Mouse (Mus musculus) midbrain, embryonic 13.5 days (tissue): Measurements from ENCODE around the gene Ctcf. TPM values are rescaled to one million over a fixed set of nuclear protein-coding genes. Genes with fewer than 3 reads are reported as not detected.

Experiments
- ATAC-seq: fragments of 200-750 bp; cut with Nextera tagmentation; 2 replicates; pipeline ENCODE4 v1.8.0; 2017; ENCODE audit warnings: mild to moderate bottlenecking, moderate TSS enrichment, moderate library complexity
- H3K27ac ChIP-seq: fragments of 300-500 bp; sonication (generic); 2 replicates; pipeline ENCODE4 v1.5.1; 2015; ENCODE audit warnings: inconsistent platforms, mild to moderate bottlenecking, moderate library complexity
- H3K27me3 ChIP-seq: fragments of 300-500 bp; sonication (generic); 2 replicates; pipeline ENCODE4 v1.6.1; 2015; ENCODE audit warnings: mild to moderate bottlenecking, inconsistent platforms
- H3K36me3 ChIP-seq: fragments of 300-500 bp; sonication (generic); 2 replicates; pipeline ENCODE4 v1.6.1; 2015; ENCODE audit warnings: mild to moderate bottlenecking, inconsistent platforms
- H3K4me1 ChIP-seq: fragments of 300-500 bp; sonication (generic); replicated peaks from 2 replicates; pipeline ENCODE4 v1.6.1; 2015; ENCODE audit warnings: inconsistent platforms
- H3K4me2 ChIP-seq: fragments of 300-500 bp; sonication (generic); replicated peaks from 2 replicates; pipeline ENCODE4 v1.6.1; 2015; ENCODE audit warnings: moderate library complexity, mild to moderate bottlenecking, inconsistent platforms
- H3K4me3 ChIP-seq: fragments of 300-500 bp; sonication (generic); replicated peaks from 2 replicates; pipeline ENCODE4 v1.5.1; 2015; ENCODE audit warnings: mild to moderate bottlenecking, inconsistent platforms
- H3K9ac ChIP-seq: fragments of 300-500 bp; sonication (generic); replicated peaks from 2 replicates; pipeline ENCODE4 v1.6.1; 2015; ENCODE audit warnings: mild to moderate bottlenecking, inconsistent platforms
- H3K9me3 ChIP-seq: fragments of 300-500 bp; sonication (generic); 2 replicates; pipeline ENCODE4 v1.6.1; 2016; ENCODE audit warnings: mild to moderate bottlenecking, inconsistent platforms
- WGBS: fragments of 180-500 bp; shearing (Covaris S2); methylation state at CpG from one replicate; pipeline ENCODE4 v1.1.7; 2015; 5-methylcytosine and 5-hydroxymethylcytosine counted together
- polyA plus RNA-seq: library from polyadenylated mRNA; unstranded; fragments of >200 nt; fragmentation: Nextera tagmentation; extraction: Ambion mirVana; gene quantifications from 2 replicates; pipeline ENCODE4 v1.2.1, GENCODE M21; 2015

The Ctcf gene
- polyA plus RNA-seq, 1 experiment from 2014 or later, result 136 TPM

DNA sequence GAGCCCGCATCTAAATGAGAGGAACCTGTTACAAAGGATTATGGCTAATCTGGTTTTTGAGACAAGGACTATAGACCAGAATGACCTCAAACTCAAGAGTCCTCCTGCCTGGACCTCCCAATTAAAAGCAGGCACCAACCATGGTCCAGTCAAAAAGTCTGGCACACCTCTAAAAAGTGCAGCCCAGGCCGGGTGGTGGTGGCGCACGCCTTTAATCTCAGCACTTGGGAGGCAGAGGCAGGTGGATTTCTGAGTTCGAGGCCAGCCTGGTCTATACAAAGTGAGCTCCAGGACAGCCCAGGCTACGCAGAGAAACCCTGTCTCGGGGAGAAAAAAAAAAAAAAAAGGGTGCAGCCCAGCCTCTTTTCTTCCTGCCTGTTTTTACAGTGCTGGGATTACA lies 49.0 kb downstream of the Ctcf start:
- WGBS, result 80% methylated on average over 7 of the region's 7 CpGs
- ATAC-seq, result no peak
- Histone ChIP-seq H3K27ac (no peak overlapping the region), H3K27me3 (no peaks in the 10 kb centered on the region), H3K4me2 (no peak overlapping the region), H3K36me3 (peaks cover 41% of the 10 kb centered on the region), H3K4me3 (no peak overlapping the region), H3K4me1 (0 out of 2 replicates have a peak, but pooled peaks cover 7% of the 10 kb centered on the region), H3K9me3 (no peaks in the 10 kb centered on the region), H3K9ac (no peak overlapping the region)

DNA sequence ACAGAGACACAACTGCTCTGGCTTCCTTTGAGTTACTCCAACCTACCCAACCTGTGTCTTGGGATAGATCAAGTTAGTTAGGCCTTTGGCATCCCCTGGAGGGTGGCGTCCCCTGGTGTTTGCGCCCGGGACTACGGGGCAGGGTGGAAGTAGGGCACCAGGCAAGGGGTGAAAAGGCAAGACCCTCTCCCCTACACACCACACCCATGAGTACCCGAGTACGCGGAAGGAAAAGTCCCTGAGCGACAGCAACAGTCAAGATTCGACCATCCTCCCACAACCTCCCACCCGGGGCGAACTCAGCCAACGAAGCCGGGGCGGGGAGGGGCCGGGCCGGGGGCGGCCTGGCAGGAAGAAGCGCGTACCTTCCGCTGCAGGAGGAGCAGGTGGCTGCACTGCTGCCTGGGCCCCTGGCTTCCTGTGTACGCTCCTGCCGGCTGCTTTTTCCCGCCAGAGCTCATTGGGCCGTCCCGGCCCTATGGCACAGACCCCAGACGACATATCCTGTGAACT lies 49.5 kb downstream of the Ctcf start, which contains the start of gene Carmil2:
Gene Carmil2, plus strand, starts transcription at position 479 of the 513 bp plus-strand sequence.
- no peaks in the 10 kb centered on the region for H3K27me3 ChIP-seq
- no peaks in the 10 kb centered on the region for H3K9me3 ChIP-seq
- 10% methylated on average over 26 of the region's 26 CpGs for WGBS
- no peak within 1 kb of the TSS for H3K4me3 ChIP-seq
- ATAC-seq, result peak; percentile 54
- 0 out of 2 replicates have a peak within 1 kb of the TSS, but pooled peaks have one; percentile 9 for H3K4me2 ChIP-seq
- 0 out of 2 replicates have a peak, but pooled peaks cover 7% of the 10 kb centered on the region for H3K4me1 ChIP-seq
- H3K9ac ChIP-seq, result no peak within 1 kb of the TSS
- H3K36me3 ChIP-seq, result peaks cover 36% of the 10 kb centered on the region
- no peak within 1 kb of the TSS for H3K27ac ChIP-seq

- H3K4me2 ChIP-seq, result no peak overlapping the region
- H3K36me3 ChIP-seq, result peaks cover 29% of the 10 kb centered on the region
- no peaks in the 10 kb centered on the region for H3K9me3 ChIP-seq
- no peak for ATAC-seq
- H3K9ac ChIP-seq, result no peak overlapping the region
- H3K27ac ChIP-seq, result no peak overlapping the region
- WGBS, result 63% methylated on average over 6 of the region's 6 CpGs
- no peaks in the 10 kb centered on the region for H3K27me3 ChIP-seq
- no peak overlapping the region for H3K4me3 ChIP-seq
- 0 out of 2 replicates have a peak, but pooled peaks cover 7% of the 10 kb centered on the region for H3K4me1 ChIP-seq
These were observed 50.2 kb downstream of the Ctcf start for GRCm38 (mm10) chr8:105686551-105686950.

DNA sequence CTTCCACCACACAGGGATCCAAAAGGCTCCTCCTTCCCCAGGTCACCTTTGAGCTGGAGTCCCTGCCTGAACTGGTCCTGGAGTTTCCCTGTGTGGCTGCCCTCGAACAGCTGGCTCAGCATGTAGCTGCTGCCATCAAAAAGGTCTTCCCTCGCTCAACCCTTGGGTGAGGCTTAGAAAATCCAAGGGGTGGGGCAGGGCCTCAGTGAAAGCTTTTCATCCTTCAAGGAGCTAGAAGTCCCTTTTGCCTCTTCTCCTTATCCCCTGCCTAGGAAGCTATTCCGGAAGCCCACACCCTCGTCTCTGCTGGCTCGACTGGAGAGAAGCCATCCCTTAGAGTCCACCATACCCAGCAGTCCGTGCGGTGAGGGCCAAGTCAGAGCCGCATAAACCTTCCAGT lies 51.1 kb downstream of the Ctcf start:
- 58% methylated on average over 8 of the region's 8 CpGs for WGBS
- no peak overlapping the region for H3K4me3 ChIP-seq
- no peak overlapping the region for H3K27ac ChIP-seq
- H3K27me3 ChIP-seq, result no peaks in the 10 kb centered on the region
- no peak for ATAC-seq
- H3K9ac ChIP-seq, result no peak overlapping the region
- no peaks in the 10 kb centered on the region for H3K9me3 ChIP-seq
- H3K4me2 ChIP-seq, result no peak overlapping the region
- H3K36me3 ChIP-seq, result peaks cover 21% of the 10 kb centered on the region
- 0 out of 2 replicates have a peak, but pooled peaks cover 7% of the 10 kb centered on the region for H3K4me1 ChIP-seq

GRCm38 (mm10) chr8:105688242-105688752 lies 51.9 kb downstream of the Ctcf start:
- 70% methylated on average over 14 of the region's 14 CpGs for WGBS
- ATAC-seq, result no peak
- H3K4me3 ChIP-seq, result no peak overlapping the region
- H3K9ac ChIP-seq, result no peak overlapping the region
- peaks cover 13% of the 10 kb centered on the region for H3K36me3 ChIP-seq
- H3K27ac ChIP-seq, result no peak overlapping the region
- H3K4me1 ChIP-seq, result 0 out of 2 replicates have a peak, but pooled peaks cover 9% of the 10 kb centered on the region
- H3K4me2 ChIP-seq, result no peak overlapping the region
- H3K9me3 ChIP-seq, result no peaks in the 10 kb centered on the region
- H3K27me3 ChIP-seq, result no peaks in the 10 kb centered on the region

- no peak overlapping the region for H3K4me2 ChIP-seq
These were observed 53.1 kb downstream of the Ctcf start for GRCm38 (mm10) chr8:105689256-105689982.

DNA sequence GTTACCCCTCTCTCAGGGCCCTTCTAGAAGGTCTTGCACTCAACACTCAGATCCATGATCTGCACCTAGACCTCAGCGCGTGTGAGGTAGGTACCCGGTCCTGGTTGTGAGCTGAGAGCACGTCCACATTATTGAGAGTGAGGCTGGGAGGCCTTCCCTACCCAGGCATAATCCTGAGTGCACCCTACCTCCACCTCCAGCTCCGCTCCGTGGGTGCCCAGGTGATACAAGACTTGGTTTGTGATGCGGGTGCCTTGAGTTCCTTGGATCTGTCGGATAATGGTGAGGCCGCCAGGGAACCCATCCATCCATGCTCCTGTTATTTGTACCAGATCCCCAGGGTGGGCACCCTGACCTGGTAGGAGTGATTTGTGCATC lies 53.6 kb downstream of the Ctcf start:
- no peaks in the 10 kb centered on the region for H3K27me3 ChIP-seq
- 84% methylated on average over 9 of the region's 9 CpGs for WGBS
- H3K4me1 ChIP-seq, result peaks cover 25% of the 10 kb centered on the region
- no peaks in the 10 kb centered on the region for H3K9me3 ChIP-seq
- no peak for ATAC-seq
- H3K9ac ChIP-seq, result no peak overlapping the region
- no peak overlapping the region for H3K27ac ChIP-seq
- no peak overlapping the region for H3K4me3 ChIP-seq
- no peaks in the 10 kb centered on the region for H3K36me3 ChIP-seq
- H3K4me2 ChIP-seq, result no peak overlapping the region

More at GRCm38 (mm10) chr8:105689256-105689982, 53.1 kb downstream of the Ctcf start:
- WGBS, result 58% methylated on average over 35 of the region's 35 CpGs
- no peak overlapping the region for H3K4me3 ChIP-seq
- H3K27ac ChIP-seq, result no peak overlapping the region
- no peaks in the 10 kb centered on the region for H3K9me3 ChIP-seq
- peaks cover 20% of the 10 kb centered on the region for H3K4me1 ChIP-seq
- H3K9ac ChIP-seq, result no peak overlapping the region
- peaks cover 2% of the 10 kb centered on the region for H3K36me3 ChIP-seq
- no peaks in the 10 kb centered on the region for H3K27me3 ChIP-seq
- ATAC-seq, result no peak

GRCm38 (mm10) chr8:105690978-105691377 lies 54.6 kb downstream of the Ctcf start:
- Histone ChIP-seq H3K27ac (no peak overlapping the region), H3K4me2 (no peak overlapping the region), H3K36me3 (peaks cover 8% of the 10 kb centered on the region; the same call in 1 of the 2 replicates), H3K9me3 (no peaks in the 10 kb centered on the region), H3K4me3 (no peak overlapping the region), H3K27me3 (no peaks in the 10 kb centered on the region), H3K4me1 (peaks cover 27% of the 10 kb centered on the region), H3K9ac (no peak overlapping the region)
- WGBS, result 81% methylated on average over 14 of the region's 14 CpGs
- ATAC-seq, result no peak

GRCm38 (mm10) chr8:105692449-105693182 lies 56.2 kb downstream of the Ctcf start:
- H3K4me3 ChIP-seq, result no peak overlapping the region
- 0 out of 2 replicates have a peak overlapping the region, but pooled peaks have one; percentile 2 for H3K9ac ChIP-seq
- no peaks in the 10 kb centered on the region for H3K9me3 ChIP-seq
- H3K4me1 ChIP-seq, result peaks cover 25% of the 10 kb centered on the region
- 95% methylated on average over 11 of the region's 11 CpGs for WGBS
- H3K4me2 ChIP-seq, result no peak overlapping the region
- peaks cover 25% of the 10 kb centered on the region for H3K36me3 ChIP-seq
- H3K27ac ChIP-seq, result no peak overlapping the region
- ATAC-seq, result no peak
- no peaks in the 10 kb centered on the region for H3K27me3 ChIP-seq

DNA sequence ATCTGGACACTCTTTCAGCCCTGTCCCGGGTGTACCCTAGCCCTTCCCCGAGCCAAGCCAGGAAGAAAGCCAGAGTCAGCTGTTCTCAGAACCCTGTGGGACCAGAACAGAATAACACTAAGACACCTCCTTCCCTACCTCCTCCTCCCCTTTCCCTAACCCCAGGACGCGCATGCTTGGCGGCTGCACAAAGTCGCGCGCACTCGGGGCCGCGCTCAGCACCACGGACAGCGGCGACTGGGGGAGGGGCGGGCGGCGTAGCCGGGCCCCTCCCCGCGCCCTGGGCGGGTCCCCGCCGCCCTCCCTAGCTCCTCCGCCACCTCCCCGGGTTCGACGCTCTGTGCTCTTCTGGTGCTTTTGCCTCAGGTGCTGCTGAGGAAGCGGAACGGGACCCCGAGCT lies 57.3 kb downstream of the Ctcf start:
- WGBS, result 2% methylated on average over 30 of the region's 30 CpGs
- no peaks in the 10 kb centered on the region for H3K27me3 ChIP-seq

GRCm38 (mm10) chr8:105694051-105694799 lies 57.9 kb downstream of the Ctcf start:
- peak overlapping the region; percentile 67 for H3K4me3 ChIP-seq
- H3K9ac ChIP-seq, result peak overlapping the region; percentile 86
- peaks cover 25% of the 10 kb centered on the region for H3K4me1 ChIP-seq
- H3K36me3 ChIP-seq, result peaks cover 38% of the 10 kb centered on the region
- no peaks in the 10 kb centered on the region for H3K9me3 ChIP-seq
- peak overlapping the region; percentile 88 for H3K27ac ChIP-seq
- H3K4me2 ChIP-seq, result peak overlapping the region; percentile 83
- peak; percentile 68 for ATAC-seq
- H3K27me3 ChIP-seq, result no peaks in the 10 kb centered on the region
- 7% methylated on average over 38 of the region's 40 CpGs for whole genome bisulfite sequencing

More for the DNA sequence above, 57.3 kb downstream of the Ctcf start:
- H3K9me3 ChIP-seq, result no peaks in the 10 kb centered on the region
- peak overlapping the region; percentile 86 for H3K9ac ChIP-seq
- peak overlapping the region; percentile 83 for H3K4me2 ChIP-seq
- peak overlapping the region; percentile 88 for H3K27ac ChIP-seq
- peaks cover 35% of the 10 kb centered on the region for H3K36me3 ChIP-seq
- peaks cover 25% of the 10 kb centered on the region for H3K4me1 ChIP-seq
- H3K4me3 ChIP-seq, result peak overlapping the region; percentile 67
- ATAC-seq, result peak; percentile 60
